Mouse (Mus musculus) splenic B cell, adult 2 months (primary cell): ENCODE data around the gene Gm28374.
A peak's percentile ranks its signal among the peaks of the same experiment; 100 is the strongest.
"Not testable (repeated sequence)": the region's sequence is repeated elsewhere in the genome, so short reads cannot be mapped to it uniquely, and the experiment has no call there.

Experiments used
- DNase-seq: peaks from one replicate; pipeline ENCODE4 v3.0.0-alpha.2; 2011; ENCODE audit warnings: low read depth, low spot score
- H3K27me3 ChIP-seq: 2 replicates; pipeline ENCODE4 v1.6.1; 2012; ENCODE audit warnings: mild to moderate bottlenecking, low read length, moderate library complexity, mixed read lengths; ENCODE audit not compliant: control insufficient read depth, poor library complexity, insufficient read depth, severe bottlenecking
- H3K36me3 ChIP-seq: 2 replicates; pipeline ENCODE4 v1.6.1; 2012; ENCODE audit warnings: mild to moderate bottlenecking, low read length, moderate library complexity, mixed read lengths; ENCODE audit not compliant: control insufficient read depth, poor library complexity, insufficient read depth, severe bottlenecking

Gm28374 gene

GRCm38 (mm10) chr19:6082156-6082555 lies at the start of gene Gm28374:
Gm28374 (minus strand) TSS chr19:6082256.
- no peak for DNase-seq
- Histone ChIP-seq H3K27me3 (no peaks in the 10 kb centered on the region), H3K36me3 (peaks cover 2% of the 10 kb centered on the region; the same call in 1 of the 2 replicates)

GRCm38 (mm10) chr19:6130414-6131128 lies 48.5 kb upstream of the Gm28374 start:
- not testable (repeated sequence) for H3K36me3 ChIP-seq, H3K27me3 ChIP-seq, DNase-seq

- peak; percentile 97 for DNase-seq
- Histone ChIP-seq H3K36me3 (no peaks in the 10 kb centered on the region), H3K27me3 (no peaks in the 10 kb centered on the region)
Measured at GRCm38 (mm10) chr19:6127760-6128341, 45.8 kb upstream of the Gm28374 start, which contains the start of gene Snx15. Snx15 (minus strand) TSS chr19:6128304.

GRCm38 (mm10) chr19:6126789-6127580 lies 44.9 kb upstream of the Gm28374 start:
- Histone ChIP-seq H3K36me3 (no peaks in the 10 kb centered on the region), H3K27me3 (no peaks in the 10 kb centered on the region)
- DNase-seq, result no peak

- no peaks in the 10 kb centered on the region for H3K36me3 ChIP-seq
- peak; percentile 85 for DNase-seq
- no peaks in the 10 kb centered on the region for H3K27me3 ChIP-seq
Measured at GRCm38 (mm10) chr19:6126289-6126688, 44.2 kb upstream of the Gm28374 start.

- H3K36me3 ChIP-seq, result no peaks in the 10 kb centered on the region
- H3K27me3 ChIP-seq, result no peaks in the 10 kb centered on the region
- no peak for DNase-seq
Measured at GRCm38 (mm10) chr19:6124898-6125297, 42.8 kb upstream of the Gm28374 start.

GRCm38 (mm10) chr19:6123330-6123729 lies 41.3 kb upstream of the Gm28374 start:
- DNase-seq, result no peak
- Histone ChIP-seq H3K36me3 (no peaks in the 10 kb centered on the region), H3K27me3 (no peaks in the 10 kb centered on the region)

GRCm38 (mm10) chr19:6121761-6122160 lies 39.7 kb upstream of the Gm28374 start:
- no peak for DNase-seq
- no peaks in the 10 kb centered on the region for H3K36me3 ChIP-seq
- H3K27me3 ChIP-seq, result no peaks in the 10 kb centered on the region

GRCm38 (mm10) chr19:6118677-6119185 lies 36.7 kb upstream of the Gm28374 start:
- DNase-seq, result no peak
- no peaks in the 10 kb centered on the region for H3K27me3 ChIP-seq
- no peaks in the 10 kb centered on the region; the same call in 1 of the 2 replicates for H3K36me3 ChIP-seq

- peak; percentile 90 for DNase-seq
- no peaks in the 10 kb centered on the region; the same call in 1 of the 2 replicates for H3K36me3 ChIP-seq
- no peaks in the 10 kb centered on the region for H3K27me3 ChIP-seq
Measured at GRCm38 (mm10) chr19:6117986-6118676, 36.1 kb upstream of the Gm28374 start, which contains the start of gene Sac3d1. Sac3d1 (minus strand) TSS chr19:6118650.

- no peaks in the 10 kb centered on the region for H3K27me3 ChIP-seq
- DNase-seq, result no peak
- no peaks in the 10 kb centered on the region; the same call in 1 of the 2 replicates for H3K36me3 ChIP-seq
Measured at GRCm38 (mm10) chr19:6117346-6117985, 35.4 kb upstream of the Gm28374 start.

GRCm38 (mm10) chr19:6116113-6116850 lies 34.2 kb upstream of the Gm28374 start:
- no peak for DNase-seq
- Histone ChIP-seq H3K36me3 (no peaks in the 10 kb centered on the region; the same call in 1 of the 2 replicates), H3K27me3 (no peaks in the 10 kb centered on the region)

- Histone ChIP-seq H3K27me3 (no peaks in the 10 kb centered on the region), H3K36me3 (no peaks in the 10 kb centered on the region; the same call in 1 of the 2 replicates)
- DNase-seq, result no peak
Measured at GRCm38 (mm10) chr19:6113116-6113515, 31.1 kb upstream of the Gm28374 start.
